Mouse (Mus musculus): ENCODE results near the gene Ush2a.
A peak's percentile ranks its signal among the peaks of the same experiment; 100 is the strongest.

The Ush2a gene

GRCm38 (mm10) chr1:188387321-188387720 lies 125.5 kb downstream of the Ush2a start:
- no peak for DNase-seq (ENCODE audit: low read depth, low spot score)

- no peak for DNase-seq (ENCODE audit: low read depth, low spot score)
These were observed 126.1 kb downstream of the Ush2a start for GRCm38 (mm10) chr1:188387820-188388471.

GRCm38 (mm10) chr1:188390080-188390479 lies 128.3 kb downstream of the Ush2a start:
- peak; percentile 10 for DNase-seq (ENCODE audit: low read depth, low spot score)

GRCm38 (mm10) chr1:188407176-188407575 lies 145.4 kb downstream of the Ush2a start:
- no peak for DNase-seq (ENCODE audit: low read depth, low spot score)

GRCm38 (mm10) chr1:188407613-188408386 lies 146.0 kb downstream of the Ush2a start:
- peak; percentile 10 for DNase-seq (ENCODE audit: low read depth, low spot score)

GRCm38 (mm10) chr1:188410547-188410946 lies 148.7 kb downstream of the Ush2a start:
- no peak for DNase-seq (ENCODE audit: low read depth, low spot score)

GRCm38 (mm10) chr1:188420543-188420942 lies 158.7 kb downstream of the Ush2a start:
- DNase-seq (ENCODE audit: low read depth, low spot score): peak; percentile 15

- DNase-seq (ENCODE audit: low read depth, low spot score): no peak
These were observed 166.3 kb downstream of the Ush2a start for GRCm38 (mm10) chr1:188428172-188428571.

- DNase-seq (ENCODE audit: low read depth, low spot score): no peak
These were observed 168.9 kb downstream of the Ush2a start for GRCm38 (mm10) chr1:188430689-188431088.

- peak; percentile 9 for DNase-seq (ENCODE audit: low read depth, low spot score)
These were observed 186.1 kb downstream of the Ush2a start for GRCm38 (mm10) chr1:188447964-188448363.

- DNase-seq (ENCODE audit: low read depth, low spot score): no peak
These were observed 194.8 kb downstream of the Ush2a start for GRCm38 (mm10) chr1:188456466-188457175.

- peak; percentile 62 for DNase-seq (ENCODE audit: low read depth, low spot score)
These were observed 195.6 kb downstream of the Ush2a start for GRCm38 (mm10) chr1:188457221-188458008.

- DNase-seq (ENCODE audit: low read depth, low spot score): no peak
These were observed 199.4 kb downstream of the Ush2a start for GRCm38 (mm10) chr1:188461203-188461602.

GRCm38 (mm10) chr1:188464653-188465052 lies 202.8 kb downstream of the Ush2a start:
- DNase-seq (ENCODE audit: low read depth, low spot score): no peak

- DNase-seq (ENCODE audit: low read depth, low spot score): peak; percentile 49
These were observed 206.6 kb downstream of the Ush2a start for GRCm38 (mm10) chr1:188468371-188468783.

GRCm38 (mm10) chr1:188504958-188505357 lies 243.1 kb downstream of the Ush2a start:
- no peak for DNase-seq (ENCODE audit: low read depth, low spot score)

- no peak for DNase-seq (ENCODE audit: low read depth, low spot score)
These were observed 257.0 kb downstream of the Ush2a start for GRCm38 (mm10) chr1:188518792-188519191.

- DNase-seq (ENCODE audit: low read depth, low spot score): no peak
These were observed 265.6 kb downstream of the Ush2a start for GRCm38 (mm10) chr1:188527451-188527850.

- no peak for DNase-seq (ENCODE audit: low read depth, low spot score)
These were observed 267.8 kb downstream of the Ush2a start for GRCm38 (mm10) chr1:188529606-188530131.

GRCm38 (mm10) chr1:188537021-188537420 lies 275.2 kb downstream of the Ush2a start:
- no peak for DNase-seq (ENCODE audit: low read depth, low spot score)

GRCm38 (mm10) chr1:188539621-188540020 lies 277.8 kb downstream of the Ush2a start:
- no peak for DNase-seq (ENCODE audit: low read depth, low spot score)

Measured in brain, adult 2 months (tissue).